Mouse (Mus musculus) liver (tissue): Measurements from ENCODE around the gene Slco1b2.
"Not testable (repeated sequence)": the region's sequence is repeated elsewhere in the genome, so short reads cannot be mapped to it uniquely, and the experiment has no call there.

Experiments
- DNase-seq: peaks from one replicate; pipeline ENCODE4 v3.0.0-alpha.2; 2020; ENCODE audit warnings: mixed read lengths

Gene Slco1b2

DNA sequence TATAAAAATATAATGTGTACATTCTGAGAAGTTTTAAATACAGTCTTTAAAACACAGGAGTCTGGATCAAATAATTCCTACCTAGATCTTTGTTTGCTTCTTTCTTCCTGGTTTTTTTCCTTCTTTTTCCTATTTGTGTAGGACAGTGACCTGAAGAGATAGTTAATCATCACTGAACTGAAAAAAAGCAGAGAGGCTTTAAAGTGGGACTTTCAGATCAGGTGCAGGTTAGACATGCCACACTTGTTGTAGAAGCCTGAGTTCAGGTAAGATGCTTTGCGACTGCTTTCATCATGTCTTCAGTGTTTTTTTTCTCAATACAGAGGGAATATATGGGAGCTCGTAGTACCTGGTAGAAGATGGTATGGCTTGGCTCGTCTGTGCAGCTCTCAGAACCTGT is at the start of gene Slco1b2:
TSS of gene Slco1b2 (plus strand) at position 228 of the 400 bp plus-strand sequence.
- no peak for DNase-seq

- no peak for DNase-seq
These were observed 44.4 kb upstream of the Slco1b2 start for GRCm38 (mm10) chr6:141584791-141585403.

- no peak for DNase-seq
These were observed 39.3 kb upstream of the Slco1b2 start for GRCm38 (mm10) chr6:141590002-141590401.

DNA sequence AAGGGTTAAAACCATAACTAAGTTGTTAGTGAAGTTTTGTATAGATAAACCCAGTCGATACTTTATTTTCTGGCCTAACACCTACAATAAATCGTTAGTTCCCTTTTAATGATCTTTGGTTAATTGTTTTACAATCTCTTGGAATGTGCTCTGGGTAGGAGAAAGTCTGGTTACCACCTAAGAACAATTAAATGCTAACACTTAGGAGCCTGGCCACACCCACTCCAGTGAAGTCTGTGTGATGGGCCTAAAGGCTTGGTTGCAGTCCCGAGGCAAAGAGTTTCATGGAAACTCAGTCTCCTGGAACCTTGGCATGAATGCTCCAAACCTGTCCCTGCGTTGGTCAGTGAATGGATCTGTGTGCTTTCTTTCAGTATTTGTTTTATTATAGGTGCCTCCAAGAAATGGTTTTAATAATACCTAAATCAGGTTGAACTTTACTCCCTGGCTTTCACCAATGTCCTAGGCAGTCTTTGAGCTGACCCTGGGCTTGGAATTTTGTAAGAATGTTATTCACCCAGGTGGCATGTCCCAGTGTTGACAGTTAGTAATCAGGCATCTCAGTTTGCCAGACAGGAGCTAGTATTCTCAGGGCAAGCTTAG is 38.6 kb upstream of the Slco1b2 start:
- DNase-seq: not testable (repeated sequence)

- DNase-seq: no peak
These were observed 33.2 kb upstream of the Slco1b2 start for GRCm38 (mm10) chr6:141596081-141596480.

DNA sequence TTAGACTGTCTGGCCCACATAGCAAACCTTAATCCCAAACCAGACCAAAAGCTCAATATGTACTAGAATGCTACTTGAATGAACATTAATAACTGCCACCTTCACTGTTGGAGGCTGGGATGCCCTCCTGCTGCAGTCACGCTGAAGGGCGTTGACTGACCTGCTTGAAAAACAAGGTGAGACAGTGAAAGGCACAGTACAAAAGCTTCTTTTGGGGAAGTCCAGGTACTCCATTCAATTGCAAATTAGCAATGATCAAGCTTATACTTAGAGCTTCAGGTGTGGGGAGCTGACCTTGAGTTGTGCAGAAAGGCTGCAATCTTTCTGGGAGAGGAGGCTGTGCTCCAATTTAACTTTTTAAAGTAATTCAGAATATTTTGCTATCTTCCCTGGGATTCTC is 32.3 kb upstream of the Slco1b2 start:
- DNase-seq: no peak

- DNase-seq: no peak
These were observed 28.4 kb upstream of the Slco1b2 start for GRCm38 (mm10) chr6:141600940-141601339.

GRCm38 (mm10) chr6:141610702-141611260 is 18.5 kb upstream of the Slco1b2 start:
- no peak for DNase-seq

DNA sequence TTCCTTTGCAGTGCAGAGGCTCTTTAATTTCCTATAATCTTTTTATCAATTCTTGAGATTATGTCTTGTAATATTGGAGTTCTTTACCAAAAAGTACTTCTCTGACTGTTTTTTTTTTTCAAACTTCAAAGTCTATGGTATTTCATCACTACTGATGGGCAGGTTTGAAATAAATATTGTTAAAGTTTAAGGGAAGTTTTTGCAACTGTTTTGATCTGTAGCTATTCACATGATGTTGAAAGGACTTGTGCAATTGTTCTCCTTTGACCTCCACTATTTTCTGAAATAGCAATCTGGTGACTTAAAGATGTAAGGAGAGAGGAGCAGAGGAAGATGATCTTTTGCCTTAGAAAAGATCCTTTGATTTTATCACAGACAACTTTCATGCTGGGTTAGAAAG is 15.3 kb upstream of the Slco1b2 start:
- DNase-seq: no peak

DNA sequence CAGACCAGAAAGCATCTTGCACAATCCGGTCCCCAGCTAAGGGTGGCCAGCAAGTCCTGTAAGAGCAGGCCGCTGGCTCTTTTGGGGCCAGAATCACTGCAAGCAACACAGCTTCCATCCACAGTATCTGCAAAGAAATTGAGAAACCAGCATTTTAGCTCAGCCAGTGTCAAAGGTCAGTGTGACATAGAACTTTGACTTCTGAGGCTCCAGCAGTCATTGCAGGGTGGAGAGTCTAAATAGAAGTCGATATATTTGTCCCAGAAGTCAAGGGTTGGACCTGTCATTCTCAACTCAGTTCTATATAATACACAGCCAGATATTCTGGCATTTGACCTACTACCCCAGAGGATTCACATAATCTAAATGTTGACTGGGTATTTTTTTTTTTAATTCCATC is 14.0 kb upstream of the Slco1b2 start:
- DNase-seq: no peak

- no peak for DNase-seq
These were observed 3.6 kb downstream of the Slco1b2 start for GRCm38 (mm10) chr6:141632935-141633334.

DNA sequence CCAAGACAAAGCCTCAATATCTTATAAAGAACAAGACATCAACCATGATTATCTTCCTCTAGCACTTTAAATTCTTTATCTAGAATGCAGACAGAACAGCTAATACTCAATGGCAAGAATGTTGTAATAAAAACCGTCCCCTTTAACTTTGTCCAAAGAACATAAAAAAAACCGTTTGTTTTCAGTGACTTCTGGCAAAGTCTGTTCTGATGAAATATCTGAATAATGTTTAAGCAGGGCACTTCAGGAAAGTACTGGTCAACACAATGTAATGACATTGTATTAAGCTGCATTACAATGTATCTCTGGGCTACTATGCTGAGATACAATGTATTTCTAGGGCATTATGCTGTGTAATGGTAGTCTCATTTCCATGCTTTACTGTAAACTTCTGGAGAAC is 5.9 kb downstream of the Slco1b2 start:
- DNase-seq: no peak

DNA sequence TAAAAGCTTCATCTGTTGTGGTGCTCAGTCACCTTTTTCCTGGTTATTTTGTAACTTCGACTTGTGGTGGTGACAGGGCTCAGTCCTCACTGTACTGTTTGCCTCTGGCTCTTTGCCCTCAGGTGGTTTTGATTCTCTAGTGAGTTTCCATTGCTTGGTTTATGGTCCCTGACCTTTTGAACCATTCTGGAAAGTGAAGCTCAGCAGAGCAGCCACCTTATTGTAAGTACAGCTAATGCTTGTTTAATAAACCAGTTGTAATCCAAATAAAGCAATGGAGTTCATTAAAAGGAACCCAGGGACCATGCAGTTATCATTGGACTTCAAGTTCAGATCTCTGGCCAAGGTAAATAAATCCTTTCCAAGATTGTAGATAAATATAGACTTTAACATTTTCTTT is 11.3 kb downstream of the Slco1b2 start:
- no peak for DNase-seq

GRCm38 (mm10) chr6:141687008-141687407 is 57.7 kb downstream of the Slco1b2 start:
- DNase-seq: no peak

DNA sequence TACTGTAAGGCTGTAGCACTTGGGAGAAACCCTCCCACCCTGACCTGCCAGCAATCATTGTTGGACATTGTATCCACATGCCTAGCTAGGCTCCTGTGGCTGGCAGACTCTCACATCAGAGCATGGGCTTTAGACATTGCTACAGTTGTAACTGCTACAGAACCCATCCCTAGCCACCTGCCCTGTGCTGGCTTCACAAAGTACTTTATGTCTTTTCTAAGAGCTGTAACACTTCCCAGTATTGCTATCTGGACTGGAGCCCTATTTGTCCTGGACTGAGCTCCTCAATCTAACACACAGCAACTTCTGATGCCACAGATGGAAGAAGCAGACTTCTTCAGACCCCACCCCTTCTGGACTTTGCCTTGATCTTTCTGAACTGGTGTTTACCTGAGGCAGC is 61.9 kb downstream of the Slco1b2 start:
- DNase-seq: no peak
